Mouse (Mus musculus) embryonic fibroblast, embryonic 13.5 days (primary cell): ENCODE results near the gene Cdca3.

Experiments
- CTCF ChIP-seq: IDR thresholded peaks from 2 replicates; pipeline ENCODE4 v1.5.1; 2011; ENCODE audit warnings: mild to moderate bottlenecking, control low read depth, low read length, moderate library complexity, borderline replicate concordance; ENCODE audit not compliant: insufficient read depth
- POLR2A ChIP-seq: IDR thresholded peaks from 2 replicates; pipeline ENCODE4 v1.6.1; 2011; ENCODE audit warnings: low read depth, mild to moderate bottlenecking, control low read depth, low read length, moderate library complexity

- TF ChIP-seq CTCF (no peak), POLR2A (no peak)
Measured at GRCm38 (mm10) chr6:124806446-124807140, 22.8 kb upstream of the Cdca3 start.
